Mouse (Mus musculus) heart, adult 8-10 months (tissue): Measurements from ENCODE around the gene St6galnac3. TPM values are rescaled to one million over a fixed set of nuclear protein-coding genes. Genes with fewer than 3 reads are reported as not detected.
A peak's percentile ranks its signal among the peaks of the same experiment; 100 is the strongest.
"Not testable (repeated sequence)": the region's sequence is repeated elsewhere in the genome, so short reads cannot be mapped to it uniquely, and the experiment has no call there.

Experiments used
- DNase-seq: peaks from one replicate; pipeline ENCODE4 v3.0.0; 2022; ENCODE audit warnings: low spot score
- total RNA-seq, 4 experiments: library from RNA; stranded (reverse); gene quantifications; 2 replicates each; pipeline ENCODE4 v1.2.4; 2022

St6galnac3 gene
- total RNA-seq, 4 experiments from 2014 or later = 4.0 to 6.3 (median 5.7) TPM

GRCm38 (mm10) chr3:153414132-153414531, 310.8 kb downstream of the St6galnac3 start:
- no peak for DNase-seq

- DNase-seq = no peak
Measured at GRCm38 (mm10) chr3:153409286-153409685, 315.7 kb downstream of the St6galnac3 start.

- DNase-seq = no peak
Measured at GRCm38 (mm10) chr3:153408361-153408760, 316.6 kb downstream of the St6galnac3 start.

- DNase-seq = no peak
Measured at GRCm38 (mm10) chr3:153407698-153408097, 317.3 kb downstream of the St6galnac3 start.

- DNase-seq = no peak
Measured at GRCm38 (mm10) chr3:153406858-153407257, 318.1 kb downstream of the St6galnac3 start.

GRCm38 (mm10) chr3:153406220-153406619, 318.8 kb downstream of the St6galnac3 start:
- DNase-seq = no peak

GRCm38 (mm10) chr3:153405643-153406042, 319.3 kb downstream of the St6galnac3 start:
- DNase-seq = no peak

- no peak for DNase-seq
Measured at GRCm38 (mm10) chr3:153400259-153400658, 324.7 kb downstream of the St6galnac3 start.

GRCm38 (mm10) chr3:153399574-153399973, 325.4 kb downstream of the St6galnac3 start:
- DNase-seq = peak; percentile 16

GRCm38 (mm10) chr3:153397726-153398125, 327.2 kb downstream of the St6galnac3 start:
- no peak for DNase-seq

- no peak for DNase-seq
Measured at GRCm38 (mm10) chr3:153396375-153397068, 328.5 kb downstream of the St6galnac3 start.

GRCm38 (mm10) chr3:153395351-153395750, 329.6 kb downstream of the St6galnac3 start:
- no peak for DNase-seq

GRCm38 (mm10) chr3:153394751-153395150, 330.2 kb downstream of the St6galnac3 start:
- DNase-seq = no peak

- no peak for DNase-seq
Measured at GRCm38 (mm10) chr3:153394224-153394623, 330.8 kb downstream of the St6galnac3 start.

- not testable (repeated sequence) for DNase-seq
Measured at GRCm38 (mm10) chr3:153391451-153391850, 333.5 kb downstream of the St6galnac3 start.

GRCm38 (mm10) chr3:153384651-153385050, 340.3 kb downstream of the St6galnac3 start:
- DNase-seq = not testable (repeated sequence)

GRCm38 (mm10) chr3:153383656-153384055, 341.3 kb downstream of the St6galnac3 start:
- no peak for DNase-seq

GRCm38 (mm10) chr3:153365057-153365755, 359.8 kb downstream of the St6galnac3 start:
- no peak for DNase-seq

- DNase-seq = no peak
Measured at GRCm38 (mm10) chr3:153364366-153364765, 360.6 kb downstream of the St6galnac3 start.

GRCm38 (mm10) chr3:153359966-153360365, 365.0 kb downstream of the St6galnac3 start:
- DNase-seq = no peak

- no peak for DNase-seq
Measured at GRCm38 (mm10) chr3:153356071-153356470, 368.9 kb downstream of the St6galnac3 start.

- DNase-seq = no peak
Measured at GRCm38 (mm10) chr3:153354988-153355297, 370.0 kb downstream of the St6galnac3 start.
